Mouse (Mus musculus) c-Kit-negative CD71-positive TER-119-positive erythroid progenitor cells, embryonic 14.5 days (primary cell): Measurements from ENCODE around the gene Krba1.
A peak's percentile ranks its signal among the peaks of the same experiment; 100 is the strongest.

Source experiments
- DNase-seq: peaks from one replicate; pipeline ENCODE4 v3.0.0-alpha.2; 2013; ENCODE audit warnings: low read depth, low spot score

The Krba1 gene

GRCm38 (mm10) chr6:48395105-48396007 lies at the start of gene Krba1:
Krba1 (plus strand) TSS chr6:48395586.
- peak; percentile 17 for DNase-seq

- DNase-seq: no peak
Measured at GRCm38 (mm10) chr6:48358897-48359296, 36.5 kb upstream of the Krba1 start.

- no peak for DNase-seq
Measured at GRCm38 (mm10) chr6:48366322-48366996, 28.9 kb upstream of the Krba1 start.

GRCm38 (mm10) chr6:48388221-48388620 lies 7.2 kb upstream of the Krba1 start:
- no peak for DNase-seq

GRCm38 (mm10) chr6:48393811-48394210 lies 1.6 kb upstream of the Krba1 start:
- DNase-seq: no peak

- no peak for DNase-seq
Measured at GRCm38 (mm10) chr6:48396008-48396595, 716 bp downstream of the Krba1 start.

- no peak for DNase-seq
Measured at GRCm38 (mm10) chr6:48396686-48397085, 1.3 kb downstream of the Krba1 start.

- no peak for DNase-seq
Measured at GRCm38 (mm10) chr6:48397336-48397735, 1.9 kb downstream of the Krba1 start.

GRCm38 (mm10) chr6:48399906-48400305 lies 4.5 kb downstream of the Krba1 start:
- DNase-seq: no peak

GRCm38 (mm10) chr6:48404071-48404470 lies 8.7 kb downstream of the Krba1 start:
- no peak for DNase-seq

- no peak for DNase-seq
Measured at GRCm38 (mm10) chr6:48409726-48410343, 14.4 kb downstream of the Krba1 start.

- no peak for DNase-seq
Measured at GRCm38 (mm10) chr6:48410551-48410950, 15.2 kb downstream of the Krba1 start.

- DNase-seq: no peak
Measured at GRCm38 (mm10) chr6:48411193-48412092, 16.1 kb downstream of the Krba1 start.

GRCm38 (mm10) chr6:48412147-48412546 lies 16.8 kb downstream of the Krba1 start:
- no peak for DNase-seq

- DNase-seq: no peak
Measured at GRCm38 (mm10) chr6:48412662-48413061, 17.3 kb downstream of the Krba1 start.

GRCm38 (mm10) chr6:48413081-48413480 lies 17.7 kb downstream of the Krba1 start:
- DNase-seq: no peak

- DNase-seq: no peak
Measured at GRCm38 (mm10) chr6:48414886-48415285, 19.5 kb downstream of the Krba1 start.

- no peak for DNase-seq
Measured at GRCm38 (mm10) chr6:48415636-48416035, 20.2 kb downstream of the Krba1 start.

- DNase-seq: no peak
Measured at GRCm38 (mm10) chr6:48416486-48416885, 21.1 kb downstream of the Krba1 start.

- no peak for DNase-seq
Measured at GRCm38 (mm10) chr6:48420647-48421046, 25.3 kb downstream of the Krba1 start.

GRCm38 (mm10) chr6:48423336-48423735 lies 27.9 kb downstream of the Krba1 start:
- no peak for DNase-seq
